Mouse (Mus musculus) kidney, adult 2 months (tissue): ENCODE measurements at regions not wholly inside any gene's neighbourhood (a gene's known extent, or its start where the extent isn't known, plus 50 kb on each side); places are given as distances from the start of the nearest gene placed in this dataset.

ENCODE experiments used
- CTCF ChIP-seq: fragments of 200-500 bp; conservative IDR thresholded peaks from 2 replicates; pipeline ENCODE4 v1.5.1; 2011; ENCODE audit warnings: low read depth, mild to moderate bottlenecking, control low read depth, low read length, moderate library complexity, mixed read lengths; ENCODE audit not compliant: insufficient read depth, insufficient read length
- POLR2A ChIP-seq: fragments of 200-500 bp; IDR thresholded peaks from one replicate; pipeline ENCODE4 v1.6.1; 2011; ENCODE audit warnings: low read depth, low read length, control low read depth

- no peak for TF ChIP-seq CTCF
- no peak for TF ChIP-seq POLR2A
These were observed 248.5 kb upstream of the Tusc1 start for GRCm38 (mm10) chr4:93583670-93584303.
